Mouse (Mus musculus): ENCODE measurements around the gene Osr1. TPM values are rescaled to one million over a fixed set of nuclear protein-coding genes. Genes with fewer than 3 reads are reported as not detected.

Osr1 gene
- polyA plus RNA-seq (2015; fragmentation: Nextera tagmentation; extraction: Ambion mirVana), result 8.2 and 10.8 TPM in 2 replicates

DNA sequence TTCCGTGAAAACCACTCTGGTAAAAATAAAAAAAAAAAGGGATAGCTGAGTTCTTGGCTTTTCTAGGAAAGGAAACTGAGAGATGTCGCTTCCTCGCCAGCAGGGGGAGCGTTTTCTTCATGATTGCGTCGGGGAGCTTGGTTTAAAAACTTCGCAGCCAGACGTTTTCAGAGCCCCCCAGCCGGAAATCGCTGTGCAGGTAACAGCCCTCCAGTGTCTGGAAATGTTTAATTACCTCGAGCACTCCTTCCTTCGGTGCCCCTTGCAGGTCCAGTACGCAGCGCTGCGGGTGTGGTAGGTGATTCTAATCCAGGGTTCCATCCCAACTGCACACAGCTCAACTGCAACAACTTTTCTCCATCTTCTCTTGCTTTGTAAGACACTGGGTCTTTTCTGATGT, at the start of gene Osr1:
Osr1 (plus strand) TSS at position 146 of the 400 bp plus-strand sequence.
- Histone ChIP-seq H3K4me1 (ENCODE audit: insufficient read depth, low read depth, low read length) (no peaks in the 10 kb centered on the region), H3K27me3 (replicated peaks; ENCODE audit: insufficient read depth, low read length) (peaks cover 8% of the 10 kb centered on the region), H3K9me3 (ENCODE audit: low read length) (no peaks in the 10 kb centered on the region), H3K4me2 (replicated peaks; ENCODE audit: low read depth, low read length) (peak within 1 kb of the TSS; percentile 63), H3K9ac (replicated peaks; ENCODE audit: low read depth) (0 out of 2 replicates have a peak within 1 kb of the TSS, but pooled peaks have one; percentile 2), H3K4me3 (ENCODE audit: low read depth, low read length) (peak within 1 kb of the TSS; percentile 48), H3K27ac (ENCODE audit: low read length) (no peak within 1 kb of the TSS), H3K36me3 (ENCODE audit: insufficient read depth, low read length) (no peaks in the 10 kb centered on the region)
- TF ChIP-seq CTCF (IDR thresholded peaks at IDR 0.05) (peak; percentile 81), EP300 (IDR thresholded peaks at IDR 0.05) (no peak)
- DNase-seq (ENCODE audit: low spot score), result peak; percentile 86
- WGBS, result under 1% methylated on average over 15 of the region's 15 CpGs
- ATAC-seq, result 0 out of 2 replicates have a peak, but pooled peaks have one; percentile 11

DNA sequence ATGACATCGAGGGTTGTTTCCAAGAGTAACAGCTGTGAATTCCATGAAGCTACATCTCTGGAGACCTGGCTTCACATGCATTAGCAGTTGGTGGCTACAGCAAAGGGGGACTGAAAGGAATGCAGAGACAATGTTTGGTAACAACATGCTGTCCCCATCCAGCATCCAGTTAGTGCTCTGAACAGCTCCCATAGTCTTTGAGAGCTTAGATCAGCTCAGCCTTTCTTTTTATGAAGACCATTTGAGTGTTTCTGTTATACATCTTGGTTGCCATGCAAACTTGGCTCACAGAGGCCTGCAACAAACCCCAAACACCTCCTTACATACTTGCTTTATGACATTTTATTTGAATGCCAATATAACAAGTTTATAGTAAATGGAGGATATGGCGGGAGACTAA, 19.6 kb upstream of the Osr1 start:
- H3K9me3 ChIP-seq (ENCODE audit: low read length), result no peaks in the 10 kb centered on the region
- no peaks in the 10 kb centered on the region for H3K4me1 ChIP-seq (ENCODE audit: insufficient read depth, low read depth, low read length)
- no peak for DNase-seq (ENCODE audit: low spot score)
- H3K27ac ChIP-seq (ENCODE audit: low read length), result no peak overlapping the region
- 75% methylated on average over 2 of the region's 2 CpGs for WGBS
- no peak overlapping the region for H3K4me2 ChIP-seq (replicated peaks; ENCODE audit: low read depth, low read length)
- no peak for TF ChIP-seq EP300 (IDR thresholded peaks at IDR 0.05)
- H3K4me3 ChIP-seq (ENCODE audit: low read depth, low read length), result no peak overlapping the region
- H3K9ac ChIP-seq (replicated peaks; ENCODE audit: low read depth), result no peak overlapping the region
- no peaks in the 10 kb centered on the region for H3K36me3 ChIP-seq (ENCODE audit: insufficient read depth, low read length)
- ATAC-seq, result no peak
- no peaks in the 10 kb centered on the region for H3K27me3 ChIP-seq (replicated peaks; ENCODE audit: insufficient read depth, low read length)

DNA sequence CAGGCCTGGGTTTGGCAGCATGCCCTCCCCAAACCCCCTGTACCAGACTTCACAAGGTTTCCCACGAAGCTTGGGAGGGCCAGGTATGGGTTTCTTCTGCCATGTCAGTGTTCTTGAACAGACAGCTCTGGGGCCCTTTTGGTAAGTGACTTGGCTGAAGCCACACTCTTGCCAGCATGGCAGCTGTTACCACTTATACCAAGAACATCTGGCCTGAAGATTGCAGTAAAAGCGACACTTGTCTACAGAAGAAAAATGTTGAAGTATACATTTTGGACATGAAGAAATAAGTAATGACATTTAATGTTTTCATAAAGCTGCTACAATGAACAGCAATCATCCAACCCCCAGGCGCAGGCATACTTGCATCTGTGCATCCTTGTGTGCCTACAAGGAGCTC, 5.0 kb upstream of the Osr1 start:
- 73% methylated on average over 3 of the region's 3 CpGs for WGBS
- Histone ChIP-seq H3K9me3 (ENCODE audit: low read length) (no peaks in the 10 kb centered on the region), H3K27ac (ENCODE audit: low read length) (no peak overlapping the region), H3K4me2 (replicated peaks; ENCODE audit: low read depth, low read length) (no peak overlapping the region), H3K36me3 (ENCODE audit: insufficient read depth, low read length) (no peaks in the 10 kb centered on the region), H3K27me3 (replicated peaks; ENCODE audit: insufficient read depth, low read length) (no peaks in the 10 kb centered on the region), H3K4me1 (ENCODE audit: insufficient read depth, low read depth, low read length) (no peaks in the 10 kb centered on the region), H3K9ac (replicated peaks; ENCODE audit: low read depth) (no peak overlapping the region), H3K4me3 (ENCODE audit: low read depth, low read length) (no peak overlapping the region)
- no peak for ATAC-seq
- no peak for DNase-seq (ENCODE audit: low spot score)
- TF ChIP-seq CTCF (IDR thresholded peaks at IDR 0.05), result no peak
- TF ChIP-seq EP300 (IDR thresholded peaks at IDR 0.05), result no peak

DNA sequence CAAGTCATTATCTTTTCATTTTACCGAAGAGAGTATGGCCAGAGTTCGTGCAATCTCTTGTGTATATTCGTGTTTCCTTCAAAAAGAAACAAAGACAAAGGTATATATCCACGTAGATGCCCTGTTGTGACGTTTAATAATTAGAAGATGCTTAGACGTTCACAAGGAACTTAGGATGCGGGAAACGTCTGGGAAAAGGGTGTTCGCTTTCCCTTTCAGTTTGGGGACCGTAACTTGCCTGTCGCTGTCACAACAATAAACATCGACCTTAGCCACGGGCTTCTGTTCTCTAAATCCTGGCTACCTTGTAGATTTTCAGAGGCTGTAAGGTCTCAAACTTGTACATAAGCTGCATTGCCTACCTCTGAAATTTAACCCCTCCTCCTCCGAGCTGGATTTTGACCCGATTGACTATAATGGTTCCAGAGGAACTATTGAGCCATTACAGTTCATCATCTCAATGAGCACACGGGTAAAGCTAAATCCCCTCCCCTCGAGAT, 630 bp downstream of the Osr1 start:
- DNase-seq (ENCODE audit: low spot score), result no peak
- Histone ChIP-seq H3K27me3 (replicated peaks; ENCODE audit: insufficient read depth, low read length) (peaks cover 14% of the 10 kb centered on the region), H3K4me2 (replicated peaks; ENCODE audit: low read depth, low read length) (peak overlapping the region; percentile 63), H3K9me3 (ENCODE audit: low read length) (no peaks in the 10 kb centered on the region), H3K4me1 (ENCODE audit: insufficient read depth, low read depth, low read length) (no peaks in the 10 kb centered on the region), H3K9ac (replicated peaks; ENCODE audit: low read depth) (0 out of 2 replicates have a peak overlapping the region, but pooled peaks have one; percentile 2), H3K27ac (ENCODE audit: low read length) (no peak overlapping the region), H3K4me3 (ENCODE audit: low read depth, low read length) (peak overlapping the region; percentile 48), H3K36me3 (ENCODE audit: insufficient read depth, low read length) (no peaks in the 10 kb centered on the region)
- under 1% methylated on average over 17 of the region's 17 CpGs for WGBS
- no peak for ATAC-seq
- TF ChIP-seq EP300 (IDR thresholded peaks at IDR 0.05), result no peak
- TF ChIP-seq CTCF (IDR thresholded peaks at IDR 0.05), result no peak

DNA sequence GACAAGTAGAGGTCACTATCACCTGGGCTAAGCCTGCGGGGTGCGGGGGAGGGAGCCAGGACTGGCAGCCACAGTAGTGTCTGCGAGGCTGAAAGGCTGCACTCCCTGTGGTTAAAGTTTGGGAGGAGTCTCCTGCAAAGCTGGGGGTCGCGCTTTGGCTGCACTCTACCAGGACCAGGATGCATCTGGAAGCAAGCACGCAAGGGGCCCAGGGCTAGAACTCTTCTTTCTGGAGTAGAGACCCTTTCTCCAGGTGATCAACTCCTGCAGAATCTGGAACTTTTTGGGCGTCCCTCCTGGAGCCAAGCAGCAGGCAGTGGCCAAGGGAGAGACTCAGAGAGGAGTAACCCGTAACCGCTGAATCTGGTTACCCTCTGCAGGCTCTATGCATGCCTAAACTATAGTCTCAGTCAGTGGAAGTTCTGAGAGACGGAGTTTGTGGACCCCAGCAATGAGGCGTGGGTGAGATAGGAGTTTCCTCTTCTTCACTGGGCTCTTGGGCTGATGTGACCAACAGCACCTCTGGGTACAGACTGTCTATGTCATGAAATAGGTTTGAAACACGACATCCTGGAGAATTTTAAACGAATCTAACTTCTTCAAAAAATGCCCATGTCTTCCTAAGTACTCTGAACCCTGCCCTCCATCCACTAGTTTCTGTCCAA, 1.5 kb downstream of the Osr1 start:
- Histone ChIP-seq H3K4me1 (ENCODE audit: insufficient read depth, low read depth, low read length) (no peaks in the 10 kb centered on the region), H3K9ac (replicated peaks; ENCODE audit: low read depth) (no peak overlapping the region), H3K9me3 (ENCODE audit: low read length) (no peaks in the 10 kb centered on the region), H3K4me3 (ENCODE audit: low read depth, low read length) (no peak overlapping the region), H3K27ac (ENCODE audit: low read length) (no peak overlapping the region), H3K27me3 (replicated peaks; ENCODE audit: insufficient read depth, low read length) (peaks cover 20% of the 10 kb centered on the region), H3K4me2 (replicated peaks; ENCODE audit: low read depth, low read length) (peak overlapping the region; percentile 63; the same call in 1 of the 2 replicates), H3K36me3 (ENCODE audit: insufficient read depth, low read length) (no peaks in the 10 kb centered on the region)
- ATAC-seq, result no peak
- 28% methylated on average over 13 of the region's 13 CpGs for WGBS
- TF ChIP-seq EP300 (IDR thresholded peaks at IDR 0.05) (no peak), CTCF (IDR thresholded peaks at IDR 0.05) (no peak)
- DNase-seq (ENCODE audit: low spot score), result no peak

DNA sequence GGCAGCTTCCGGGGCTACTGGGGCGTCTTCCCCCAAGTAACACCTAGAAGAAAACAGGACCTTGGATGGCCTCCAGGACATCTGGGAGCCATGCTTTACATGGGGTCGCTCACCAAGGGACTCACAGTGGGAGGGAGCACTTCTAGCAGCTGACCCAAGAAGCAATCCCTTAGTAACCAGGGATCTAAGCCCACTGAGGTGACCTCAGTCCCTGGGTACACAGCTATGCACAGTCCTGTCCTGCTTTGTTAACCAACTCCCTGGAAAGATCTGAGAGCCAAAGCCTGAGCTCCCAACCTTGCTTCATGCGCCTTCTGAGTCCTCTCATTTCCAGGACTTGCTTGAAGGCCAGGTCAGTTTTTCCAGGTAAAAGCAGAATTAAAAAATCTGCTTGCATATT, 2.1 kb downstream of the Osr1 start:
- peaks cover 26% of the 10 kb centered on the region for H3K27me3 ChIP-seq (replicated peaks; ENCODE audit: insufficient read depth, low read length)
- ATAC-seq, result no peak
- no peaks in the 10 kb centered on the region for H3K4me1 ChIP-seq (ENCODE audit: insufficient read depth, low read depth, low read length)
- no peaks in the 10 kb centered on the region for H3K36me3 ChIP-seq (ENCODE audit: insufficient read depth, low read length)
- H3K9me3 ChIP-seq (ENCODE audit: low read length), result no peaks in the 10 kb centered on the region
- no peak overlapping the region for H3K4me2 ChIP-seq (replicated peaks; ENCODE audit: low read depth, low read length)
- WGBS, result 49% methylated on average over 4 of the region's 4 CpGs
- H3K27ac ChIP-seq (ENCODE audit: low read length), result no peak overlapping the region
- TF ChIP-seq CTCF (IDR thresholded peaks at IDR 0.05) (no peak), EP300 (IDR thresholded peaks at IDR 0.05) (no peak)
- no peak overlapping the region for H3K9ac ChIP-seq (replicated peaks; ENCODE audit: low read depth)
- no peak overlapping the region for H3K4me3 ChIP-seq (ENCODE audit: low read depth, low read length)
- DNase-seq (ENCODE audit: low spot score), result no peak

Measured in lung, postnatal 0 days (tissue).